Comparison of ENCODE assay signal across 8 mouse cellular contexts in the genomic region with DNA sequence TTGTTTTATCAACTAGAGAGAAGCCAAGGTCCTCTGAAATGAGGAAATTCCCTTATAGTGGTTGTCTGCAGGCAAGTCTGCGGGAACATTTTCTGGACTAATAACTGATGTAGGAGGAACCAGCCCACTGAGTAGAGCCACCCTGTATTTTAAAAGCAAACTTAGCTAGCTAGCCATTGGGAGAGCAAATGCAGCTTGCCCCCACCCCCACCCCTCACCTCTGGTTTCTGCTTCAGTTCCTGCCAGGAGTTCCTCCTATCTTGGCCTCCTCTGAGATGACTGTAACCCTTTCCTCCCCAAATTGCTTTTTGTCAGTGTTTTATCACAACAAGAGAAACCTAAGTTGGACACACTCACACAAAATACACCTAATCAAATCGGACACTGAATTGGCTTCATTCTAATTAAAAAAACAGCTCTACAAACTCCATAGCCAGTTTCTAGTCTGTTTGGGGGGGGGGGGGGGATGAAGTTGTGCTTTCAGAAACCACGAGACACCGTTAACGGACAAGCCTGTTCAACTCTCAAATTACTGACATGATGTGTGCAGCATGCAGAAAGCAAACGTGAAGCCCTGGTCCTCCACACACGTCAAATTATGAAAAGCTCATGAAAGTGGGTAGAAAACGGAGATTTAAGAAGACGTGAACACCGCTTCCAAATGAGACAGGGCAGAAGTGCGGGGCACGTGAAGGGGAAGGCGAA. TPM values are rescaled to one million over a fixed set of nuclear protein-coding genes. Genes with fewer than 3 reads are reported as not detected.
DNase-seq lines count a peak whose midpoint lies in the region; ATAC-seq lines count a peak whose summit lies in the region.

No protein-coding gene starts in this region.

- peaks cover 11% of the 10 kb centered on the region; the same call in 1 of the 2 replicates for H3K4me1 ChIP-seq in heart, embryonic 16.5 days (ENCODE audit: control insufficient read depth, insufficient read depth, low read length)

- H3K4me2 ChIP-seq in heart, embryonic 16.5 days (ENCODE audit: low read depth, low read length) = peak overlapping the region; percentile 74

- DNase-seq in heart, adult 11 months = peak; percentile 79
- no peak for DNase-seq in heart, adult 8-10 months (ENCODE audit: low spot score)
- peak; percentile 81 for DNase-seq in 416B (ENCODE audit: low read depth)
- peak; percentile 40 for DNase-seq in c-Kit-positive CD71-negative TER-119-negative erythroid progenitor cells, embryonic 14.5 days (ENCODE audit: low read depth)
- no peak for DNase-seq in ovary, postnatal 14 days (ENCODE audit: low spot score)

- H3K4me3 ChIP-seq in heart, embryonic 16.5 days (ENCODE audit: low read length) = peak overlapping the region; percentile 83
- H3K4me3 ChIP-seq in macrophage (ENCODE audit: inconsistent target) = peak overlapping the region; percentile 86

- H3K27ac ChIP-seq in heart, embryonic 16.5 days (ENCODE audit: low read length) = no peak overlapping the region
- peak overlapping the region; percentile 77 for H3K27ac ChIP-seq in macrophage

- peaks cover 17% of the 10 kb centered on the region; the same call in 1 of the 2 replicates for H3K79me2 ChIP-seq in macrophage (ENCODE audit: inconsistent target)

- peak overlapping the region; percentile 92 for H3K9ac ChIP-seq in heart, embryonic 16.5 days (ENCODE audit: low read length)

- no peaks in the 10 kb centered on the region for H3K27me3 ChIP-seq in heart, embryonic 16.5 days (ENCODE audit: control insufficient read depth, insufficient read depth, low read length)

- 8% methylated on average over 13 of the region's 13 CpGs for WGBS in heart, embryonic 16.5 days
- WGBS in macrophage (ENCODE audit: missing documents) = 4% methylated on average over 13 of the region's 13 CpGs

- peaks cover 17% of the 10 kb centered on the region for H3K36me3 ChIP-seq in heart, embryonic 16.5 days (ENCODE audit: control insufficient read depth, insufficient read depth)
- H3K36me3 ChIP-seq in macrophage (ENCODE audit: inconsistent target) = peaks cover 6% of the 10 kb centered on the region; the same call in 1 of the 2 replicates

- no peaks in the 10 kb centered on the region for H3K9me3 ChIP-seq in heart, embryonic 16.5 days (replicated peaks; ENCODE audit: control insufficient read depth, low read length)

- ATAC-seq in heart, embryonic 16.5 days (replicated peaks; ENCODE audit: extremely low read depth, insufficient read depth, low FRiP score) = no peak
- ATAC-seq in inflammation-experienced regulatory T-cells, adult 6 months = no peak

RNA-seq across cellular contexts. Expression of gene Carf, which starts 1.3 kb away (rescaled TPM):
- total RNA-seq in heart, adult 8-10 months (2022) = 10 to 100 TPM in 1 of 4 experiments, 1 to 10 TPM in 3; 6.0 to 12.4 (median 7.1) TPM
- polyA plus RNA-seq in heart, embryonic 16.5 days (2015; fragmentation: Nextera tagmentation; extraction: Ambion mirVana) = 4.0 and 5.4 TPM in 2 replicates
- 10 to 100 TPM in 20 of 26 experiments, 1 to 10 TPM in 6; 5.5 to 50.7 (median 27.5) TPM for total RNA-seq in macrophage (2018; cell fraction: chromatin; rRNA removed)
- total RNA-seq in macrophage (2018; cell fraction: cytosol; rRNA removed) = 1 to 10 TPM in 25 of 26 experiments, under 1 TPM in 1; 0.86 to 5.3 (median 3.2) TPM
- total RNA-seq in macrophage (2018; cell fraction: nucleus; rRNA removed) = 10 to 100 TPM in 17 of 26 experiments, 1 to 10 TPM in 9; 4.3 to 46.4 (median 13.0) TPM
- 2.2 to 2.9 TPM (median 2.7 TPM) in 3 replicates for polyA plus RNA-seq in macrophage (2018)
- 10 to 100 TPM in 1 of 3 experiments, 1 to 10 TPM in 2; 5.3 to 11.9 (median 6.7) TPM for polyA plus RNA-seq in inflammation-experienced regulatory T-cells, adult 6 months (2017; shearing (Covaris generic))

RNA-seq across cellular contexts. Expression of gene Wdr12, which starts 1.7 kb away (rescaled TPM):
- 10 to 100 TPM; 10.8 to 12.6 (median 11.8) TPM for total RNA-seq in heart, adult 8-10 months (2022)
- polyA plus RNA-seq in heart, embryonic 16.5 days (2015; fragmentation: Nextera tagmentation; extraction: Ambion mirVana) = 31.0 and 35.3 TPM in 2 replicates
- 10 to 100 TPM in 15 of 26 experiments, 1 to 10 TPM in 11; 2.6 to 56.7 (median 15.1) TPM for total RNA-seq in macrophage (2018; cell fraction: chromatin; rRNA removed)
- total RNA-seq in macrophage (2018; cell fraction: cytosol; rRNA removed) = 10 to 100 TPM in 1 of 26 experiments, 1 to 10 TPM in 25; 4.2 to 10.1 (median 8.3) TPM
- total RNA-seq in macrophage (2018; cell fraction: nucleus; rRNA removed) = 10 to 100 TPM in 9 of 26 experiments, 1 to 10 TPM in 17; 1.9 to 29.3 (median 5.9) TPM
- polyA plus RNA-seq in macrophage (2018) = 9.2 to 17.4 TPM (median 16.3 TPM) in 3 replicates
- polyA plus RNA-seq in inflammation-experienced regulatory T-cells, adult 6 months (2017; shearing (Covaris generic)) = 10 to 100 TPM; 36.9 to 48.5 (median 46.8) TPM

RNA-seq across cellular contexts. Expression of gene Ica1l, which starts 53.7 kb away (rescaled TPM):
- total RNA-seq in heart, adult 8-10 months (2022) = under 1 TPM; 0.23 to 0.78 (median 0.53) TPM
- polyA plus RNA-seq in heart, embryonic 16.5 days (2015; fragmentation: Nextera tagmentation; extraction: Ambion mirVana) = 0.15 and 0.20 TPM in 2 replicates
- not detected for total RNA-seq in macrophage (2018; cell fraction: chromatin; rRNA removed)
- under 1 TPM in 12 of 26 experiments, not detected in 14; 0.03 to 0.31 (median 0.06) TPM for total RNA-seq in macrophage (2018; cell fraction: cytosol; rRNA removed)
- not detected for total RNA-seq in macrophage (2018; cell fraction: nucleus; rRNA removed)
- not detected in 3 replicates for polyA plus RNA-seq in macrophage (2018)
- polyA plus RNA-seq in inflammation-experienced regulatory T-cells, adult 6 months (2017; shearing (Covaris generic)) = 1 to 10 TPM in 2 of 3 experiments, under 1 TPM in 1; 0.84 to 3.0 (median 2.7) TPM

Comparison
In these comparisons a context has a peak if more than half of its experiments do, and no peak if none do; other contexts are left out.
1. DNase-seq: peak in heart, adult 11 months (single experiment), 416B (single experiment) and c-Kit-positive CD71-negative TER-119-negative erythroid progenitor cells, embryonic 14.5 days (single experiment); none in heart, adult 8-10 months (single experiment) and ovary, postnatal 14 days (single experiment).